Mouse (Mus musculus): ENCODE results near the gene Aaas. TPM values are rescaled to one million over a fixed set of nuclear protein-coding genes. Genes with fewer than 3 reads are reported as not detected.

Gene Aaas
- polyA plus RNA-seq, 1 experiment from 2014 or later: 102 TPM

DNA sequence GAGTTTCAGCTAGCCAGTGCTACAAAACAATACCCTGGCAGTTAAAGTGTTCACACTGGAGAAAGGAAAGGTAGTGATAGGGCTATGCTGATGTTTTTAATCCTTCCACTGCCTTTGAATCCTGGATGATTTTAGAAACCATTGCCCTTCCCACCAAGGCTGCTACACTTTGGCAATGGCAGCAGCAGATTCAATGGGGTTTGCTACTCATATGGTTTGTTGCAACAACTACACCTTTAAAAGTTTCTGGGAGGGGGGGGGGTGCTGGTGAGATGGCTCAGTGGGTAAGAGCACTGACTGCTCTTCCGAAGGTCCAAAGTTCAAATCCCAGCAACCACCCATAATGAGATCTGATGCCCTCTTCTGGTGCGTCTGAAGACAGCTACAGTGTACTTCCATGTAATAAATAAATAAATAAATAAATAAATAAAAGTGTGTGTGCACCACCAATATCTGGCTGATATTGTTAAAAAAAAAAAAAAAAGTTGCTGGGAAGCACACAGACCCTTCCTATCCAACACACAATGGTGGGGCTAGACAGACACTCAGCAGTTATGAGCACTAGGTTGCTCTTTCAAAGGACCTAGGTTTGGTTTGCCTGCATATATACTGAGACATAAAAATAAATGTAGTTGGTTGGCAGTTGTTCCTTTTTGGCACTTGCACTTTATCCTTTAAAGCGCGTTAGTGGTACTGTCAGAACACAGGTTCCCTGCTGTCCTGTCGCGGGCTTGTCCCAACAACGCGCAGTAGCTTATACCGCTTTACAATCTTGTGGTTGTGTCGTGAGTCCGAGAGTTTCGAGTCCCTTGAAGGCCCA, 25.7 kb downstream of the Aaas start:
- WGBS: 77% methylated on average over 12 of the region's 12 CpGs
- H3K36me3 ChIP-seq (replicated peaks; ENCODE audit: control insufficient read depth, insufficient read depth, low read depth, low read length): peaks cover 3% of the 10 kb centered on the region
- no peak overlapping the region for H3K4me3 ChIP-seq (ENCODE audit: low read depth, low read length)
- no peaks in the 10 kb centered on the region for H3K27me3 ChIP-seq (ENCODE audit: control insufficient read depth, insufficient read depth, low read length)
- H3K4me2 ChIP-seq (ENCODE audit: low read depth, low read length): no peak overlapping the region
- H3K9ac ChIP-seq (replicated peaks; ENCODE audit: low read length): no peak overlapping the region
- H3K4me1 ChIP-seq (ENCODE audit: control insufficient read depth, insufficient read depth, low read length): no peaks in the 10 kb centered on the region
- ATAC-seq (replicated peaks; ENCODE audit: insufficient number of reproducible peaks, low FRiP score, low TSS enrichment, low read depth): no peak
- H3K27ac ChIP-seq (replicated peaks; ENCODE audit: low read depth, low read length): no peak overlapping the region
- no peak for DNase-seq (ENCODE audit: low spot score)
- no peaks in the 10 kb centered on the region for H3K9me3 ChIP-seq (replicated peaks; ENCODE audit: control insufficient read depth, low read length)

- H3K27ac ChIP-seq (replicated peaks; ENCODE audit: low read depth, low read length): no peak overlapping the region
- no peak overlapping the region for H3K4me3 ChIP-seq (ENCODE audit: low read depth, low read length)
- H3K4me2 ChIP-seq (ENCODE audit: low read depth, low read length): no peak overlapping the region
- peak; percentile 69 for DNase-seq (ENCODE audit: low spot score)
- WGBS: 88% methylated on average over 6 of the region's 6 CpGs
- no peak overlapping the region for H3K9ac ChIP-seq (replicated peaks; ENCODE audit: low read length)
- no peaks in the 10 kb centered on the region for H3K27me3 ChIP-seq (ENCODE audit: control insufficient read depth, insufficient read depth, low read length)
- no peaks in the 10 kb centered on the region for H3K9me3 ChIP-seq (replicated peaks; ENCODE audit: control insufficient read depth, low read length)
- H3K36me3 ChIP-seq (replicated peaks; ENCODE audit: control insufficient read depth, insufficient read depth, low read depth, low read length): peaks cover 18% of the 10 kb centered on the region
- H3K4me1 ChIP-seq (ENCODE audit: control insufficient read depth, insufficient read depth, low read length): no peaks in the 10 kb centered on the region
- no peak for ATAC-seq (replicated peaks; ENCODE audit: insufficient number of reproducible peaks, low FRiP score, low TSS enrichment, low read depth)
These were observed 34.3 kb downstream of the Aaas start for GRCm38 (mm10) chr15:102316263-102316662.

DNA sequence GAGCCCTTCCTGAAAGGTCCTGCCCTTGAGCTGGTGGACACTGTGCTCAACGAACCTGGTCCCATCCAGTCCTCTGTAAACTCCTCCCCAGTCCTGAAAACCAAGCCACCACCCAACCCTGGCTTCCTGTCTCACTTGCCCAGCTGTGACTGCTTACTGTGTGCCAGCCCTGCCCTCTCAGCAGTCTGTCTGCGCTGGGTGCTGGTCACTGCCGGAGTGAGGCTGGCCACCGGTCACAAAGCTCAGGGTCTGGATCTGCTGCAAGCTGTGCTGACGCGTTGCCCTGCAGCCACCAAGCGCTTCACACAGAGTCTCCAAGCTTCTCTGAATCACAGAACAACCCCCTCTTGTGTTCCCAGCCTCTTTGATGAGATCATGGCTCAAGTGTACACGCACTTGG, 35.3 kb downstream of the Aaas start:
- no peaks in the 10 kb centered on the region for H3K9me3 ChIP-seq (replicated peaks; ENCODE audit: control insufficient read depth, low read length)
- no peaks in the 10 kb centered on the region for H3K27me3 ChIP-seq (ENCODE audit: control insufficient read depth, insufficient read depth, low read length)
- ATAC-seq (replicated peaks; ENCODE audit: insufficient number of reproducible peaks, low FRiP score, low TSS enrichment, low read depth): no peak
- 92% methylated on average over 8 of the region's 8 CpGs for WGBS
- no peak overlapping the region for H3K9ac ChIP-seq (replicated peaks; ENCODE audit: low read length)
- no peak overlapping the region for H3K27ac ChIP-seq (replicated peaks; ENCODE audit: low read depth, low read length)
- DNase-seq (ENCODE audit: low spot score): no peak
- H3K4me1 ChIP-seq (ENCODE audit: control insufficient read depth, insufficient read depth, low read length): no peaks in the 10 kb centered on the region
- peaks cover 18% of the 10 kb centered on the region for H3K36me3 ChIP-seq (replicated peaks; ENCODE audit: control insufficient read depth, insufficient read depth, low read depth, low read length)
- no peak overlapping the region for H3K4me3 ChIP-seq (ENCODE audit: low read depth, low read length)
- no peak overlapping the region for H3K4me2 ChIP-seq (ENCODE audit: low read depth, low read length)

DNA sequence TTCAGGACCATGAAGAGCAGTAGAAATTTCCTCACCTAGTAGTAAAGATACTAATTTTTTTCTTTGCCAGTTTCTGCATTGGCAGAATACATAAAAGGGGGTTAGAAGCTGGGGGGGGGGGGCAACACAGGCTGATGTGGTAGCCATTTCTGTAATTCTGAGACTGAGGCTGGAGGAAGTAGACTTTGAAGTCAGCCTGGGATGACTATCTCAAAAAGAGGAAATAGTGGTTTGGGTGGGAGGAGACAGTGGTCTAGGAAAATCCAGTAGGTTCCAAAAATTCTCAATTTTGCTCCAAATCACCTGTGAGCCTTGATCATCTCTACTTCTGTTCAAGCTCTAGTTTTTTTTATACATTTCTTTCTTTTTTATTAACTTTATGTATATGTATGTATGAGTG, 39.1 kb downstream of the Aaas start:
- Histone ChIP-seq H3K4me1 (ENCODE audit: control insufficient read depth, insufficient read depth, low read length) (no peaks in the 10 kb centered on the region), H3K9ac (replicated peaks; ENCODE audit: low read length) (no peak overlapping the region), H3K9me3 (replicated peaks; ENCODE audit: control insufficient read depth, low read length) (no peaks in the 10 kb centered on the region), H3K27ac (replicated peaks; ENCODE audit: low read depth, low read length) (no peak overlapping the region), H3K4me2 (ENCODE audit: low read depth, low read length) (no peak overlapping the region), H3K27me3 (ENCODE audit: control insufficient read depth, insufficient read depth, low read length) (no peaks in the 10 kb centered on the region), H3K36me3 (replicated peaks; ENCODE audit: control insufficient read depth, insufficient read depth, low read depth, low read length) (peaks cover 12% of the 10 kb centered on the region), H3K4me3 (ENCODE audit: low read depth, low read length) (no peak overlapping the region)
- DNase-seq (ENCODE audit: low spot score) (no peak), ATAC-seq (replicated peaks; ENCODE audit: insufficient number of reproducible peaks, low FRiP score, low TSS enrichment, low read depth) (no peak)

DNA sequence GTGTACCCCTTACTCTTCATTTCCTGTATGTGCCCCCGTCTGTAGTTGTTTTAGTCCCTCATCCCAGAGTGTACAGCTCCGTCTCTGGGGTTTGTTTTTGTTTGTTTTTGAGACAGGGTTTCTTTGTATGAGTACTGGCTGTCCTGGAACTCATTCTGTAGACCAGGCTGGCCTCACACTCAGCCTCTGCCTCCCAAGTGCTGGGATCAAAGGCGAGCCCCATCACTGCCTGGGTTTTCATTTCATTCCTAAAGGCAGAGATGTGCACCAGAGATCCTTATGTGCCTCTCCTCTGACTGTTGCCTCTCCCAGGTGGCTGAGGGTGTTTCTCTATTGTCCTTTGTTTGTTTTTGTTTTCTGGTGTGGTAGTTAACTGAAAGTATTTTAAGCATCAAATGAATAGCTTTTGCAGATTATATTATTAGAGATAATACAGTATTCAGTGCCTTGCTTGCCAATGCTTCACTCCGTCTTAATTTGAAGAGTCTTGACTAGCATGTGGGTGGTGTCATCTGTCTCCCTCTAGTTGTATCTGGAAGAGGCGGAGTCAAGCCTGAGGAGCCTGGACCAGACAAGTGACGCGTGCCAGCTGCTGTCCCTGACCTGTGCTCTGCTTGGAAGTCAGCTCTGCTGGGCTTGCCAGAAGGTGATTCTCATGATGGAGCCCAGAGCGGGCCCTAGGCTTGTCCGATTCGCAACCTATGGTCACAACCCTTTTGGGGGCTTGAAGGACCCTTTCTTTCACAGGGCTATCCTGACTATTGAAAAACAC, 40.3 kb downstream of the Aaas start:
- Histone ChIP-seq H3K4me3 (ENCODE audit: low read depth, low read length) (no peak overlapping the region), H3K27me3 (ENCODE audit: control insufficient read depth, insufficient read depth, low read length) (no peaks in the 10 kb centered on the region), H3K9ac (replicated peaks; ENCODE audit: low read length) (no peak overlapping the region), H3K4me2 (ENCODE audit: low read depth, low read length) (no peak overlapping the region), H3K9me3 (replicated peaks; ENCODE audit: control insufficient read depth, low read length) (no peaks in the 10 kb centered on the region), H3K27ac (replicated peaks; ENCODE audit: low read depth, low read length) (no peak overlapping the region), H3K36me3 (replicated peaks; ENCODE audit: control insufficient read depth, insufficient read depth, low read depth, low read length) (peaks cover 10% of the 10 kb centered on the region), H3K4me1 (ENCODE audit: control insufficient read depth, insufficient read depth, low read length) (no peaks in the 10 kb centered on the region)
- WGBS: 74% methylated on average over 10 of the region's 10 CpGs
- ATAC-seq (replicated peaks; ENCODE audit: insufficient number of reproducible peaks, low FRiP score, low TSS enrichment, low read depth) (no peak), DNase-seq (ENCODE audit: low spot score) (no peak)

- DNase-seq (ENCODE audit: low spot score) (no peak), ATAC-seq (replicated peaks; ENCODE audit: insufficient number of reproducible peaks, low FRiP score, low TSS enrichment, low read depth) (no peak)
- H3K9me3 ChIP-seq (replicated peaks; ENCODE audit: control insufficient read depth, low read length): no peaks in the 10 kb centered on the region
- H3K27ac ChIP-seq (replicated peaks; ENCODE audit: low read depth, low read length): no peak overlapping the region
- no peak overlapping the region for H3K9ac ChIP-seq (replicated peaks; ENCODE audit: low read length)
- no peak overlapping the region for H3K4me3 ChIP-seq (ENCODE audit: low read depth, low read length)
- H3K36me3 ChIP-seq (replicated peaks; ENCODE audit: control insufficient read depth, insufficient read depth, low read depth, low read length): peaks cover 10% of the 10 kb centered on the region
- H3K27me3 ChIP-seq (ENCODE audit: control insufficient read depth, insufficient read depth, low read length): no peaks in the 10 kb centered on the region
- no peaks in the 10 kb centered on the region for H3K4me1 ChIP-seq (ENCODE audit: control insufficient read depth, insufficient read depth, low read length)
- WGBS: 85% methylated on average over 9 of the region's 9 CpGs
- no peak overlapping the region for H3K4me2 ChIP-seq (ENCODE audit: low read depth, low read length)
These were observed 41.9 kb downstream of the Aaas start for GRCm38 (mm10) chr15:102308717-102309116.

GRCm38 (mm10) chr15:102302542-102302941, 48.0 kb downstream of the Aaas start:
- H3K27ac ChIP-seq (replicated peaks; ENCODE audit: low read depth, low read length): no peak overlapping the region
- ATAC-seq (replicated peaks; ENCODE audit: insufficient number of reproducible peaks, low FRiP score, low TSS enrichment, low read depth): no peak
- DNase-seq (ENCODE audit: low spot score): no peak
- peaks cover 14% of the 10 kb centered on the region for H3K36me3 ChIP-seq (replicated peaks; ENCODE audit: control insufficient read depth, insufficient read depth, low read depth, low read length)
- no peak overlapping the region for H3K4me2 ChIP-seq (ENCODE audit: low read depth, low read length)
- H3K27me3 ChIP-seq (ENCODE audit: control insufficient read depth, insufficient read depth, low read length): no peaks in the 10 kb centered on the region
- H3K4me1 ChIP-seq (ENCODE audit: control insufficient read depth, insufficient read depth, low read length): no peaks in the 10 kb centered on the region
- no peak overlapping the region for H3K4me3 ChIP-seq (ENCODE audit: low read depth, low read length)
- 94% methylated on average over 6 of the region's 6 CpGs for WGBS
- no peak overlapping the region for H3K9ac ChIP-seq (replicated peaks; ENCODE audit: low read length)
- H3K9me3 ChIP-seq (replicated peaks; ENCODE audit: control insufficient read depth, low read length): no peaks in the 10 kb centered on the region
